ENCODE assay signal across 25 mouse cellular contexts in the genomic region with DNA sequence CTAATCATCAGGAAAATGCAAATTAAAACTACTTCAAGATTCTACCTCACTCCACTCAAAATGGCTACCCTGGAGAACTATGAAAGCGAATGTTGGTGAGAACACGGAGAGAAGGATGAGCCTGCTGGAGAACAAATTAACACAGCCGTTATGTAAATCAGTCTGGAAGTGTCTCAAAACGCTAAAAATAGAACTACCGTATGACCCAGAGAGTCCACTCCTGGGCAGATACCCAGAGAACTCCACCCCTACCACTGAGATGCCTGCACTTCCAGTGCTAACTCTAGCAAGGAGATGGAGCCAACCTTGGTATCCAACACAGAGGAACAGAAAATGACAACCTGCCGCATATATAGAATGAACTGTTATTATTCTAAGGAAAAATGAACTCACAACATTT.
DNase-seq lines count a peak whose midpoint lies in the region; ATAC-seq lines count a peak whose summit lies in the region.
"Had no signal": no experiment of that assay in that cellular context is flagged by ENCODE, and none has a peak within 500 bp of the region (broad histone marks: within the 10 kb centered on the region; RNA-seq: fewer than 3 reads in every experiment).

No protein-coding gene starts in this region.

- H3K4me3 ChIP-seq in kidney, embryonic 15.5 days (replicated peaks): no peak overlapping the region
- H3K4me3 ChIP-seq in hindbrain, embryonic 14.5 days (replicated peaks; ENCODE audit: low read length): no peak overlapping the region
- H3K4me3 ChIP-seq: embryonic facial prominence, embryonic 13.5 days; erythroblast, embryonic 14.5 days; forebrain, embryonic 12.5 days; heart, embryonic 15.5 days; hindbrain, embryonic 13.5 days; left cerebral cortex, adult 2 months; liver, embryonic 13.5 days; megakaryocyte, embryonic 14.5 days; midbrain, embryonic 13.5 days; stomach, embryonic 15.5 days had no signal

- no peaks in the 10 kb centered on the region for H3K9me3 ChIP-seq in kidney, embryonic 15.5 days (replicated peaks)
- H3K9me3 ChIP-seq in hindbrain, embryonic 14.5 days (ENCODE audit: control insufficient read depth, low read length): no peaks in the 10 kb centered on the region
- H3K9me3 ChIP-seq: embryonic facial prominence, embryonic 13.5 days; forebrain, embryonic 12.5 days; heart, embryonic 15.5 days; hindbrain, embryonic 13.5 days; liver, embryonic 13.5 days; megakaryocyte, embryonic 14.5 days; midbrain, embryonic 13.5 days; stomach, embryonic 15.5 days had no signal

- no peak for ATAC-seq in kidney, embryonic 15.5 days (replicated peaks; ENCODE audit: low FRiP score)
- no peak for ATAC-seq in hindbrain, embryonic 14.5 days (ENCODE audit: low FRiP score)
- ATAC-seq: inflammation-experienced regulatory T-cells, adult 6 months; midbrain, embryonic 13.5 days had no signal

- H3K27me3 ChIP-seq in kidney, embryonic 15.5 days: no peaks in the 10 kb centered on the region
- no peaks in the 10 kb centered on the region for H3K27me3 ChIP-seq in hindbrain, embryonic 14.5 days (ENCODE audit: control insufficient read depth, insufficient read depth, low read length)
- H3K27me3 ChIP-seq: embryonic facial prominence, embryonic 13.5 days; forebrain, embryonic 12.5 days; heart, embryonic 15.5 days; hindbrain, embryonic 13.5 days; liver, embryonic 13.5 days; stomach, embryonic 15.5 days had no signal

- intact Hi-C loops in heart, postnatal 25 days (cut with DNase I): no loop called here

- 83% methylated on average over 6 of the region's 6 CpGs for WGBS in kidney, embryonic 15.5 days
- WGBS in hindbrain, embryonic 14.5 days: 73% methylated on average over 6 of the region's 6 CpGs

- peaks cover 4% of the 10 kb centered on the region; the same call in 1 of the 2 replicates for H3K4me1 ChIP-seq in kidney, embryonic 15.5 days
- no peaks in the 10 kb centered on the region for H3K4me1 ChIP-seq in hindbrain, embryonic 14.5 days (replicated peaks; ENCODE audit: control insufficient read depth, insufficient read depth, low read length)
- H3K4me1 ChIP-seq: forebrain, embryonic 12.5 days; hindbrain, embryonic 13.5 days; liver, embryonic 13.5 days; megakaryocyte, embryonic 14.5 days; midbrain, embryonic 13.5 days had no signal

- H3K9ac ChIP-seq in kidney, embryonic 15.5 days: no peak overlapping the region
- H3K9ac ChIP-seq in hindbrain, embryonic 14.5 days: no peak overlapping the region
- H3K9ac ChIP-seq: embryonic facial prominence, embryonic 13.5 days; forebrain, embryonic 12.5 days; heart, embryonic 15.5 days; hindbrain, embryonic 13.5 days; liver, embryonic 13.5 days; midbrain, embryonic 13.5 days; stomach, embryonic 15.5 days had no signal

- H3K27ac ChIP-seq in kidney, embryonic 15.5 days: no peak overlapping the region
- H3K27ac ChIP-seq in hindbrain, embryonic 14.5 days: no peak overlapping the region
- H3K27ac ChIP-seq: embryonic facial prominence, embryonic 13.5 days; forebrain, embryonic 12.5 days; heart, embryonic 15.5 days; hindbrain, embryonic 13.5 days; left cerebral cortex, adult 2 months; liver, embryonic 13.5 days; midbrain, embryonic 13.5 days; stomach, embryonic 15.5 days had no signal

- H3K36me3 ChIP-seq in kidney, embryonic 15.5 days: no peaks in the 10 kb centered on the region
- no peaks in the 10 kb centered on the region for H3K36me3 ChIP-seq in hindbrain, embryonic 14.5 days (replicated peaks; ENCODE audit: control insufficient read depth, insufficient read depth)
- H3K36me3 ChIP-seq: embryonic facial prominence, embryonic 13.5 days; forebrain, embryonic 12.5 days; heart, embryonic 15.5 days; hindbrain, embryonic 13.5 days; liver, embryonic 13.5 days; midbrain, embryonic 13.5 days; stomach, embryonic 15.5 days had no signal

- H3K4me2 ChIP-seq in kidney, embryonic 15.5 days: no peak overlapping the region
- H3K4me2 ChIP-seq in hindbrain, embryonic 14.5 days (replicated peaks): no peak overlapping the region
- H3K4me2 ChIP-seq: embryonic facial prominence, embryonic 13.5 days; forebrain, embryonic 12.5 days; heart, embryonic 15.5 days; hindbrain, embryonic 13.5 days; liver, embryonic 13.5 days; midbrain, embryonic 13.5 days; stomach, embryonic 15.5 days had no signal

- DNase-seq in cerebellum, adult 9-10 months: peak; percentile 16
- no peak for DNase-seq in cerebellum, adult 11 months
- DNase-seq in heart, adult 18-20 months: peak; percentile 52 to 66
- no peak for DNase-seq in heart, postnatal 25 days (ENCODE audit: low spot score)
- peak; percentile 9 to 47 for DNase-seq in kidney, postnatal 36 days
- DNase-seq in hindbrain, embryonic 14.5 days (ENCODE audit: low spot score): no peak
- DNase-seq in yolk sac, embryonic 10.5 days (ENCODE audit: low spot score): no peak
- DNase-seq: adrenal gland, postnatal 14 days; embryo, embryonic 11 days; gastrocnemius, postnatal 36 days; liver, embryonic 13.5 days; lung, adult 2 months; lung, postnatal 14 days; thymus, adult 2 months had no signal

Comparison
In these comparisons a context has a peak if more than half of its experiments do, and no peak if none do; other contexts are left out.
1. DNase-seq: peak in cerebellum, adult 9-10 months (single experiment), heart, adult 18-20 months (2 of 2) and kidney, postnatal 36 days (2 of 2); none in cerebellum, adult 11 months (single experiment), heart, postnatal 25 days (single experiment), hindbrain, embryonic 14.5 days (single experiment) and yolk sac, embryonic 10.5 days (single experiment).